Mouse (Mus musculus): ENCODE results near the gene Plekhs1. TPM values are rescaled to one million over a fixed set of nuclear protein-coding genes. Genes with fewer than 3 reads are reported as not detected.
"Not testable (repeated sequence)": the region's sequence is repeated elsewhere in the genome, so short reads cannot be mapped to it uniquely, and the experiment has no call there.

Plekhs1 gene
- polyA plus RNA-seq, 1 experiment: 6.5 TPM

DNA sequence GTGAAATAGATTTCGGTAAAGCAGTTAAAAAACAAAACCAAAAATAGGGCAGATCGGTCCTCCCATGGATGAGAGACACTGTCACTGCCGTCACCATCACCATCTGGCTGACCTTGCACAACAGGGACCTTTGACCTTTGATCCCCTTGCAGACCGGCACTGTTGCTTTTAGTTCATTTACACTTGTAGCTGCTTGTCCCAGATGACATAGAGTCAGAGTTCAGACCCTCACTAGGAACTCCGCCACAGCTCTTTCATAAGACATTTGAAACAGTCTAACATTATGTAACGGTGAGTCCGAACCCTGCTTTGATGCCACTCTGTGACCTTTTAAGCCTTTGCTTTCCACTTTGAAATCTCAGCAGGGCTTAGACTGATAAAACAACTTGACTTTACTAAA is 58.0 kb downstream of the Plekhs1 start:
- DNase-seq (ENCODE audit: low read depth): not testable (repeated sequence)

DNA sequence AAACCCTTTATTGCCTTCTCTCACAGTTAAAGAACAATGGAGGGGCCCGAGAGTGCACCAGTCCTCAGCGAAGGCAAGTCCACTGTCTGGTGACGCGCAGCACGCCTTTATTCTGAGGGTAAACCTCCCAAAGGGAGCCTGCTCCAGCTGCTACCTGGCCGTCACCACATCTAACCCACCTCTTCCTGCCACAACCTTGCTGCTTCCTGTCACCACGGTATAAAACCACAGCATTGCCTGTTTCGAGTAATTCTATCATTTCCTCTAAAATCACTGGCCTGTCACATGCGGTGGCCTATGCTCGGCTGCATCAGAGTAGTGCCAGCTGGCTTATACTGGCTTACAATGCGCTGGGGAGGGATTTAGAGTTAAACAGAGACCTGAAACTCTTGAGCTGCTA is 69.1 kb downstream of the Plekhs1 start:
- not testable (repeated sequence) for DNase-seq (ENCODE audit: low read depth)

DNA sequence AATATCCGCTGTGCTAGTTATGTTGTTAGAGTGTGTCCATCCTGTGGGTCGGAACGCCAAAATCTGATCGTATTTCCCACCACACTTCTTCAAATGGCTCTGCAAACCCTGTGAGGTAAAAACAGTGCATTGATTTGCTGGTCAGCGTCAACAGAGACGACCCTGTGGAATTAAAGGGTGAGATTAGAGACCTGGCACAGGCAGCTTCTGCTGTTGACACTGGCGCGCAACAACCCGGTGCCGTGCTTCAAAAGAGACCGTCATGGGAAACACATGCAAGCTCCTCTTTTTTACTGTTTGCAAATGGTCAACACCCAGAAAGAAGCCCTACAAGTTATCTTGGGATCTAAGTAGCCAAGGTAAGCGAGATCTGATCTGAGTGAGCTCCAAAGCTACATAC is 69.8 kb downstream of the Plekhs1 start:
- no peak for DNase-seq (ENCODE audit: low read depth)

DNA sequence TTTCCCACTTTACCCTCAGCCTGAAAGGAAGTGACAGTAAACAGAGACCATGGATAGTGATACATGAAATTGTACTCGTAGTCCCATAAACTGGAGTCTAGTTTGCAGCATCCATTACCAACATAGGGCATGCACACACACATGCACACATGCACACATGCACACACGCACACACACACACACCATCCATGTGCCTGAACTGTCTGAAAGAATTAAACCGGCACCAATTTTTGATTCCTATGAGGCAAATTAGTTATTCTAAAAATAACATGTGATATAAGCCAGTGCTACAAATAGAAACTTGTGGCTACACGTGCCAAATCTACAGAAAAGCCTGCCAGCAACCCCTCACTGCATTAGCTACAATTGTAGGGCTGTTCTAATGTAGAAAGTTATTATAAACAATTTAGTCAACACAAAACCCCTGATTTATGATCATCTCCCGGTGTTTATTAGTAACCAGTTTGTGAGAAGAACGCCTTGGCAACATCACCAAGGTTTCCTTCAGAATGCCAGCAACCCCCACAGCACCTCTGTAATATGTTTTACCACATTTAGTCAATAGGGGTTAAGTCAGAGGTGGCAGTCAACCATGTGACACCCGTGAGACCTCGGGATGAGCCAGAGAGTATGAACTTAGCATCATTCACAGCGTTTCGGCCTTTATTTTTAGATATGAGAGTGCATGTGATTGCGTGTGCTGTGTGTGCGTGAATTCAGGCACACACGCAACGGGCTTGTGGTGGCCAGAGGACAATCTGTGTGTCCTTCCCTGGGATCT is 72.0 kb downstream of the Plekhs1 start:
- no peak for DNase-seq (ENCODE audit: low read depth)

DNA sequence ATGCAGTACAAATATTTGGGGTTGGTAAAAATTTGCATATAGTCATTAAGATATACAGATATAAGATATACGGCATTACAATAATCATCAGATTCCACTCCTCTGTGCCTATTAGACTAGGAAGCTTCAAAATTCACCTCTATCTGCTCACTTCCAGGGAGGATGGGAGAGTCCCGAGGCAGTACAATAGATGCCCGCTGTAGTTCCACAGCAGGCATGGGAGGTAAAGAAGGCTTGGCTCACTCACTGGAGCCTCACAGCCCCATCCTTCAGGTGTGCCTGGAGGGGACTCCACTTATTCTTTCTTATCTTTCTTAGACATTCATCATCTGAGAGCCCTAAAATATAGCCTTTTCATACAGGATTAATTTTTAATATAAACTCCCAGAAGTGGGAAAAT is 72.9 kb downstream of the Plekhs1 start:
- DNase-seq (ENCODE audit: low read depth): no peak

DNA sequence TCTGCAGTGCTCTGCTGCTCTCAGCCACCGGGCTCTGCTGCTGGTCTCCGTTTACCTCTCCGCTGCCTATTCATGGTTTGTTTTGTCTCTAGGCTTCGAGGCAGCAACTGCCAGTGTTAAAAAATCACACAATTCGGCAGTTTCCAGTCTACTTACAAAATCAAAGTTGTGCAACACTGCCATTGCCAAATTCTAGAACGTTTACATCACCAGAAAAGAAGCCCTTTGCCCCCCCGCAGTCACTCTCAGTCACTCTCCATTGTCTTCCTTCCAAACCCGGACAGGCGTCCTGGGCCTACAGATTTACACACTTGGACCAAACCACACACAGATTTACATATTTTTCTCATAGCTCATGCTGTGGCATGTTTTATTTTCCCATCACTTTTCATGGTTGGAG is 73.6 kb downstream of the Plekhs1 start:
- peak; percentile 60 for DNase-seq (ENCODE audit: low read depth)

DNA sequence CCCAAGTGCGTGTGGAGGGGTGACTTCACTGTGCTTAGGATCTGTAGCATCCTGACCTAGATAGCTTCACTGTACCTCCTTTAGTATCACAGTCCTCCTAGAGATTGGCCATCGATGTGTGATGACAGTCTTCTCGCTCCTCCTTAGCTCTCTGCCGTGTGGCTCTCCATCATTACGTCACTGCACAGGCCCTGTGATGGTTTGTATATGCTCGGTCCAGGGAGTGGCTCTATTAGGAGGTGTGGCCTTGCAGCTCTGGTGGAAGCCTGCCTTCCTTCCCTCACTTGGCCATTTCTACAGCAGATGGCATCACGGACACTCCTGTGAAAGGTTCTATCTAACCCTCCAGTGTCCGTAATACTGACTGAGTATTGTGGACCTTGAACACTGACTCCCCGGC is 74.3 kb downstream of the Plekhs1 start:
- no peak for DNase-seq (ENCODE audit: low read depth)

Other genes starting within 250 kb of the Plekhs1 start
- 0.65 and 0.88 TPM in 2 replicates for gene Habp2, start 174.5 kb upstream of the Plekhs1 start, polyA plus RNA-seq (2012; rRNA removed)
- 0.66 and 1.1 TPM in 2 replicates for gene Nrap, start 71.6 kb upstream of the Plekhs1 start, polyA plus RNA-seq (2012; rRNA removed)
- 16.6 and 17.7 TPM in 2 replicates for gene Casp7, start 64.5 kb upstream of the Plekhs1 start, polyA plus RNA-seq (2012; rRNA removed)
- 8.0 and 8.3 TPM in 2 replicates for gene Dclre1a, start 86.6 kb downstream of the Plekhs1 start, polyA plus RNA-seq (2012; rRNA removed)
- gene Nhlrc2, start 86.6 kb downstream of the Plekhs1 start, polyA plus RNA-seq (2012; rRNA removed): 10.0 and 10.3 TPM in 2 replicates

Measured in gonadal fat pad, adult 2 months (tissue).